Mouse (Mus musculus): Measurements from ENCODE around the gene Tmem203. TPM values are rescaled to one million over a fixed set of nuclear protein-coding genes. Genes with fewer than 3 reads are reported as not detected.

Tmem203 gene
- total and polyA plus RNA-seq, 3 experiments = 21.2 to 28.3 (median 21.5) TPM

DNA sequence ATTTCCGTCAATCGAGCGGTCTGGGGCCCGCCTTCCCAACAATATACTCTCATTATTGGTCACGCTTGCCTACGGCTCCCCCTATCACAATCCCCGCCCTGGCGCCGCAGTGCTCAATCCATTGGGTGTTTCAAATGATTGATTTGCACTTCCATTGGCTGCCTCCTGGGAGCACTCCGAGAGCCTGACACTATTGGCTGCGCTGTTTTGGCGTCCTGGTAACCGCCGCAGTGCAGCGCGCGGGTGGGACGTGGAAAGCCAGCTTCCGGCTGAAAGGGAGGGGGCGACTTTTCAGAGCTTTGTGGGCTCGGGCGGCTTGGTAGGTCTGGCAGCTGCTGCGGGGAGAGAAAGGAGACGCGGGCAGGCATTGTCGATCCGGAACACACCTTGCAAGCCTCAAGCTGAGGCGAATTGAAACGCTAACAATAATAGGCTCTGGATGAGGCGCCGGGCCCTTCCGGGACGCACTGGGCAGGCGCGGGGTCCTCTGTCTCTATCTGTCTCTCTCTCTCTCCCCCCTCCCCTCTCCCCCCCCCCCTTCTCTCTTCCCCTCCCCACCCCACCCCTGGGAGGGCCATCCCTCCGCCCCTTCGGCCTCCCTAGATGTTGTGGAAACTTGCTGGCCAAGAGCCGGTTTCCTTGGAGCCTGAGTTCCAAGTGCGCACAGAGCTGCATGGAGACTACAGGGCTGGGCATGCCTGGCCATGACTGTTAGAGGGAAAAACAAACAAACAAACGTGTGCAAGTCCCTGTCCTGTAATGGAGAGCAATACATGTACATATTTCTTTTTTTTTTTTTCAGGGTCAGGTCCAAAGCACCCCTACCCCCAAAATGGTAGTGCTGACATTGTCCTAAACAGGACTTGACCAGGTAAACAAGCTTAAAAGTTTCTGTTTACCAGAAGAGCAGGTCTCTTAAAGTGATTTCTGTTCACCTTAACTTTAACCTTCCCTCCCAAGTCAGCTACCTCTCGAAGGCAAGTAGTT, 30.2 kb upstream of the Tmem203 start:
- no peak for DNase-seq (ENCODE audit: extremely low read depth)
- Histone ChIP-seq H3K9me3 (replicated peaks; ENCODE audit: low read length) (no peaks in the 10 kb centered on the region), H3K9ac (ENCODE audit: insufficient read depth, low read depth) (peak overlapping the region; percentile 89), H3K79me2 (replicated peaks; ENCODE audit: control insufficient read depth, extremely low read depth, insufficient read depth, poor library complexity, severe bottlenecking) (peaks cover 9% of the 10 kb centered on the region), H3K27me3 (replicated peaks) (peaks cover 12% of the 10 kb centered on the region), H3K4me2 (ENCODE audit: insufficient read depth, low read depth, poor library complexity, severe bottlenecking) (peak overlapping the region; percentile 76), H3K27ac (ENCODE audit: insufficient read depth, low read depth) (peak overlapping the region; percentile 93), H3K4me3 (replicated peaks in 1 of 3; ENCODE audit: low read depth in 2 of 3, low read length in 2 of 3, poor library complexity in 1 of 3) (peak overlapping the region; percentile 64 to 73 (median 65)), H3K4me1 (ENCODE audit: control insufficient read depth in 1 of 2, insufficient read depth in 2 of 2) (peaks cover 13 to 34% of the 10 kb centered on the region in 2 experiments; a peak in 3 of 4 replicates), H3K36me3 (replicated peaks in 1 of 2; ENCODE audit: control insufficient read depth in 1 of 2, insufficient read depth in 1 of 2, low read length in 1 of 2) (peaks cover 22 to 26% of the 10 kb centered on the region in 2 experiments)
- dilution Hi-C loops (cut with MboI; ENCODE audit: extremely low pct_ligation_motif_present, extremely low pct_unique_long_range_greater_than_20kb, low sequenced_read_pairs) = no loop called here
- TF ChIP-seq TBP (conservative IDR thresholded peaks at IDR 0.05; ENCODE audit: low read depth, low read length) = no peak
- peak; percentile 93 for TF ChIP-seq MAZ (IDR thresholded peaks at IDR 0.05; ENCODE audit: low read depth, low read length)
- TF ChIP-seq NRF1 (IDR thresholded peaks at IDR 0.05; ENCODE audit: low read depth, low read length) = peak; percentile 79
- TF ChIP-seq CHD2 (IDR thresholded peaks at IDR 0.05; ENCODE audit: low read length) = peak; percentile 95
- TF ChIP-seq KAT2A (IDR thresholded peaks at IDR 0.05; ENCODE audit: insufficient replicate concordance, low read length) = no peak
- TF ChIP-seq ZNF384 (IDR thresholded peaks at IDR 0.05; ENCODE audit: low read depth, low read length) = peak; percentile 7; the same call in 1 of the 2 replicates
- TF ChIP-seq HCFC1 (IDR thresholded peaks at IDR 0.05; ENCODE audit: low read depth, low read length) = peak; percentile 59
- peak; percentile 72 for TF ChIP-seq ELF1 (IDR thresholded peaks at IDR 0.05; ENCODE audit: low read depth, low read length)
- TF ChIP-seq PAX5 (IDR thresholded peaks at IDR 0.05; ENCODE audit: low read length) = no peak
- peak; percentile 24; the same call in 1 of the 2 replicates for TF ChIP-seq MXI1 (IDR thresholded peaks at IDR 0.05; ENCODE audit: low read depth, low read length)
- no peak for TF ChIP-seq POLR2A (IDR thresholded peaks at IDR 0.05; ENCODE audit: low read depth, low read length)
- in situ Hi-C loops (cut with MboI; ENCODE audit: low pct_ligation_motif_present, low pct_unique_long_range_greater_than_20kb, low sequenced_read_pairs) = no loop called here

DNA sequence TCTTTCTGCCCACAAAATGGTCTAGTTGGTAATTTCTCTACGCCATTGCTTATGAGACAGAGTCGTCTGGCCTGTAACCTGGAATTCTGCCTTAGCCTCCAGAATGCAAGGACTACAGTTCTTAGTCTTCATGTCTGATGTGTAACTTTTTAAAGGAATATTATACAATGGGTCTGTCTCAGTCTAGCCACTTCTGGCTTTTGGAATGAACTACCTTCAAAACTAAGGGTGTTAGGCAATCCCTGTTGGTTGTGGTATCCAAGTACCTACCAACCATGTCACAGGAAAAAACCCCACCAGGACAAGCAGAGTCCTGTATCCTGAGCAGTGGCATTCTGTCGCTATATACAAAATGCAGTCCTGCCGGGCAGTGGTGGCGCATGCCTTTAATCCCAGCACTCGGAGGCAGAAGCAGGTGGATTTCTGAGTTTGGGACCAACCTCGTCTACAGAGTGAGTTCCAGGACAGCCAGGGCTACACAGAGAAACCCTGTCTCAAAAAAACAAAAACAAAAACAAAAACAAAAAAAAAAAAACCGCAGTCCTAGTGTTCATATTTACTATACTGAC, 29.3 kb upstream of the Tmem203 start:
- Histone ChIP-seq H3K79me2 (replicated peaks; ENCODE audit: control insufficient read depth, extremely low read depth, insufficient read depth, poor library complexity, severe bottlenecking) (peaks cover 9% of the 10 kb centered on the region), H3K4me2 (ENCODE audit: insufficient read depth, low read depth, poor library complexity, severe bottlenecking) (peak overlapping the region; percentile 76), H3K36me3 (replicated peaks in 1 of 2; ENCODE audit: control insufficient read depth in 1 of 2, insufficient read depth in 1 of 2, low read length in 1 of 2) (peaks cover 22 to 26% of the 10 kb centered on the region in 2 experiments), H3K9me3 (replicated peaks; ENCODE audit: low read length) (no peaks in the 10 kb centered on the region), H3K27me3 (replicated peaks) (peaks cover 20% of the 10 kb centered on the region), H3K4me3 (replicated peaks in 1 of 3; ENCODE audit: low read depth in 2 of 3, low read length in 2 of 3, poor library complexity in 1 of 3) (peak overlapping the region in 2 of 3 experiments; percentile 61 to 62), H3K9ac (ENCODE audit: insufficient read depth, low read depth) (peak overlapping the region; percentile 89; the same call in 1 of the 2 replicates), H3K27ac (ENCODE audit: insufficient read depth, low read depth) (no peak overlapping the region), H3K4me1 (ENCODE audit: control insufficient read depth in 1 of 2, insufficient read depth in 2 of 2) (peaks cover 13 to 34% of the 10 kb centered on the region in 2 experiments; a peak in 3 of 4 replicates)
- in situ Hi-C loops (cut with MboI; ENCODE audit: low pct_ligation_motif_present, low pct_unique_long_range_greater_than_20kb, low sequenced_read_pairs) = no loop called here
- dilution Hi-C loops (cut with MboI; ENCODE audit: extremely low pct_ligation_motif_present, extremely low pct_unique_long_range_greater_than_20kb, low sequenced_read_pairs) = no loop called here
- TF ChIP-seq MEF2A (IDR thresholded peaks at IDR 0.05; ENCODE audit: borderline replicate concordance, low read depth, low read length) (no peak), PAX5 (IDR thresholded peaks at IDR 0.05; ENCODE audit: low read length) (no peak), TBP (conservative IDR thresholded peaks at IDR 0.05; ENCODE audit: low read depth, low read length) (no peak), USF1 (IDR thresholded peaks at IDR 0.05; ENCODE audit: low read depth, low read length) (no peak), TCF12 (IDR thresholded peaks at IDR 0.05; ENCODE audit: low read depth, low read length) (no peak), SIN3A (IDR thresholded peaks at IDR 0.05; ENCODE audit: low read length) (no peak), ETS1 (conservative IDR thresholded peaks at IDR 0.05; ENCODE audit: low read depth, low read length) (no peak), MAFK (IDR thresholded peaks at IDR 0.05; ENCODE audit: insufficient replicate concordance, low read length) (no peak)
- DNase-seq (ENCODE audit: extremely low read depth) = no peak
